Mouse (Mus musculus) embryo, embryonic 9.5 days (tissue): ENCODE data around the gene Grid1.

Experiments
- DNase-seq: peaks from one replicate; pipeline ENCODE4 v3.0.0-alpha.2; 2017; ENCODE audit errors: extremely low spot score

Grid1 gene

DNA sequence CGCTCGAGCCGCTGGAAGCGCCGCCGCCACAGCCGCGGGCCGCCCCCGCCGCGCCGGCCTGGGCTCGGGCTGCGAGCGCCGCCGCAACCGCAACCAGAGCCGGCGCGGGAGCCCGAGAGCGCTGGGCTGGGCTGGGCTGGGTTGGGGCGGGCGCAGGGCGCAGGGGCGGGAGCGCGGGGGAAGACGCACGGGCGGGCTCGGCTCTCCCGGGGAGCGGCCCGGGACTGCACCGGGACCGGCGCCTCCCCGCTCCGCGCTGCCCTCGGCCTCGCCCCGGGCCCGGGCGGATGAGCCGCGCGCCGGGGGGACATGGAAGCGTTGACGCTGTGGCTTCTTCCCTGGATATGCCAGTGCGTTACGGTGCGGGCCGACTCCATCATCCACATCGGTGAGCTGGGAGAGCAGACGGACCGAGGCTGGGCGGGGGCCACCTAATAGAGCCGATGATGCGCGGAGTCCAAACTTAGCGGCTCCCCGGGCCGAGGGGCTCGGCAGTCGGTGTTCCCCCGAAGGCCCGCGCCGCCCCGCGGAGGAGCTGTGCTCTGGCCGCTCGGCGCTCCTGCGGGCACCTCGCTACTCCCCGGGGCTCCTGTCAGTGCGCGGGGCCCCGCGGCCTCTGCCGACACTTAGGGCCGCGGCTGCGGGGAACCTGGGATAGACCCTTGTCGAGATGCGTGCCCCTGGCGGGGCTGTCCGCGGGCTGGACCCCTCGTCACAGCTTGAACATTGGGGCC is at the start of gene Grid1:
Grid1 (plus strand) TSS at position 190 of the 734 bp plus-strand sequence.
- peak; percentile 63 for DNase-seq

DNA sequence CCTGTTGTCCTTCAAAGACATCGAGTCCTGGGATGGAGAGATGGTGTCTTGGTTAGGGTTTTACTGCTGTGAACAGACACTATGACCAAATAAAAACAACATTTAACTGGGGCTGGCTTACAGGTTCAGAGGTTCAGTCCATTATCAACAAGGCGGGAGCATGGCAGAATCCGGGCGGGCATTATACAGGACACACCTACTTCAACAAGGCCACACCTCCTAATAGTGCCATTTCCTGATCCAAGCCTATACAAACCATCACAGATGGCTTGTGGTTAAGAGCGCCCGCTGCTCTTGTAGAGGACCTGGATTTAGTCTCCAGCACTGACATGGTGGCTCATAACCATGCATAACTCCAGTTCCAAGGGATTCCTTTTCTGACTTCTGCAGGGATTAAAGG is 49.4 kb upstream of the Grid1 start:
- no peak for DNase-seq

DNA sequence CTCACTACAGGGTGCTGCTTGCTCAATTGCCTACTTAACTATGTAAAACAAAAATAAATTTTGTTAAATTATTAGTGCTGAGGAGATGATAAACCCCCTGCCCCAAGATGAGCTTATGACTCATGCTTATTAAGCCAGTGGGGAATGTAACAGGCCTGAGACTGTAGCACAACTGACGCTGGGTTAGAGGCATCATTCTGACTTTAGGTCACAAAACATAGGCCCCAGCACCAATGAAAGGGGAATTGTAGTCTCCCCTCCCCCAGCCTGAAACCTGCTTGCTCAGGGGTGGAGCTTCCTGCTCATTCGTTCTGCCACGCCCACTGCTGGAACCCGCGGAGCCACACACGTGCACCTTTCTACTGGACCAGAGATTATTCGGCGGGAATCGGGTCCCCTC is 48.3 kb upstream of the Grid1 start:
- no peak for DNase-seq

DNA sequence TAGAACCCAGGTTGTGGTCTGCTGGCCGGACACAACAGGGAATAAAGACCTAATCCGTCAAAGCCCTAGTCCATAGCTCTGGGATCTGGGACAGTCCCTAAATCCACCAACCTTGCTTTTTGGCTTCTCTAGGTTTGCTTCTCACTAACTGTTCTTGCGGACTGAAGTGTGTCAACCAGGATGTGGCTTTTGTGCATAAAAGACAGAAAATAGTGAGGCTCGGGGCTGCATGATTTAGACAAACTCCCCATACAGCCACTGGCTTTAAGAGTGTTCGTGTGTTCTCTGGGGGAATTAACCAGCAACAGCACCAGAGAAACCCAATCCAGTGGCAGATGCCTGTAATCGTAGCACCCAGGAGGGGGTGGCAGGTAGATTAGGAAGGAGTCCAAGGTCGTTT is 47.8 kb upstream of the Grid1 start:
- no peak for DNase-seq

DNA sequence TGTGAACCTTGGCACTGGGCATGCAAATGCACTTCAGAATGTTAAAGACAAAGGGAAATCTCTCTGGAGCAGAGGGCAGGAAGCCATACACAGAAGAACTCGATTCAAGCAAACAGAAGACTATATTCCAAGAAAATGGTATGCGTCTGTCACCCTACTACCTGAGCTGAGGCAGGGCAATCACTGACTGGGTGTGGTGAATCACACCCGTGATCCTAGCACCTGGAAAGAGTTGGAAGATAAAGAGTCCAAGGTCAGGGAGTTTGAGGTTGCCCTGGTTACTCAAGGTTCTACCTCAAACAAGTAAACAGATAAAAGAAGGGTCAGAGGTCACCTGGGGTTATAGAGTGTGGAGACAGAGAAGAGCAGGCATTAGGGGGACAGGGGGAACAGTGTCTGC is 46.2 kb upstream of the Grid1 start:
- DNase-seq: no peak

DNA sequence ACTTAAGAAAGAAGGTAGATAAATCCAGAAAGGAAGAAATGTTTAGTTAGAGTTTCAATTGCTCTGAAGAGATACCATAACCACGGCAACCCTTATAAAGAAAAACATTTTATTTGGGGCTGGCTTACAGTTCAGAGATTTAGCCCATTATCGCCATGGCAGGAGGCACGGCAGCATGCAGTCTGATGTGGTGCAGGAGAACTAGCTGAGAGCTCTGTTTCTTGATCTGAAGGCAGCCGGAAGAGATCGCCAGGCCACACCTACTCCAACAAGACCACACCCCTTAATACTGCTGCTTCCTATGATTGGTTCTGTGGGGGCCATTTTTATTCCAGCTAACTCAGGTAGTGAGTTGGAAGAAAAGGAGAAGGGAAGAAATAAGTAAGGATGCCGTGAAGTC is 45.7 kb upstream of the Grid1 start:
- DNase-seq: no peak

DNA sequence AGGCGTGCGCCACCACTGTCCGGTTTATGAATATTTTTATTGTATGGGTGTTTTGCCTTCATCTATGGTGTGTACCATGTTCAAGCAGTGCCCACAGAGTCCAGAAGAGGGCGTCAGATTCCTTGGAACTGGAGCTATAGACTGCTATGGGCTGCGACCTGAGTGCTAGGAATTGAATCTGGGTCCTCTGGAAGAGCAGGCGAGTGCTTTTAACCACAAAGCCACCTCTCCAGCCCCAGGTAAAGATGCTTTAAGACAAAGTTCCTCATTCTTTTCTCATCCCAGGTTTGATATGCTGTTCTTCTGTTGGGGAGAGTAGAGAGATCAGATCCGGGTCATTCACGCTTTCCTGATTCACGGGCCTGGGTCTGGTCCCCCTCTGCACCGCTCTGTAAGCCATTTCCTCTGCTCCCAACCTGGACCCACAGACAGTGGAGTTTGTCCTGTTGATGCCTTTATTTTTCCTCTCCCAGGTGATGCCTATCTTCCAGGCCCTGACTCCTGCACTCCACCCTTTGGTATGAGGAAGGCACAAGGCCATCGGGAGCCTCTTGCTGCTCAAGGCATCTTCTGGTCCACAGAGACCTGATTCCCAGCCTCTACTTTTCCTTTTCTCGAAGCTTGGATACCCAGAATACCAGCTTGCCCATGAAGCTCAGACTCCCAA is 43.1 kb upstream of the Grid1 start:
- no peak for DNase-seq

DNA sequence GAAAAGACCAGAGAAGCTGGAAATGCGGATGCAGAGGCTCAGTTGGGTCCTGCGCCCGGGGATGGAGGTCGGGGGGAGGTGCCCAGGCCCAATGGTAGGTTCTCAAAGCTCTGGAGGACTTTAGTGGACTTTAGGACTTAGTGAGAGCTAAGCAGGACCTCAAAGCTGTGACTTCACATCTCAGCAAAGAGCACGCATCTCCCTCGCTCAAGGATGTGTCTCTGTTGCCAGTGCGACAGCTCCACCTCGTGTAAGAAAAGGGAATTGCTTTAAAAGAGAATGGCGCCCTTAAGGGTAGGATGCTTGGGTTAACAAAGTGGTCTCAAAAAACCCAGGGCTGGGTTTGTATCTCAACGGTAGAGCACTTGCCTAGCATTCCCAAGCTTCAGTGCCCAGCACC is 42.1 kb upstream of the Grid1 start:
- peak; percentile 83 for DNase-seq

DNA sequence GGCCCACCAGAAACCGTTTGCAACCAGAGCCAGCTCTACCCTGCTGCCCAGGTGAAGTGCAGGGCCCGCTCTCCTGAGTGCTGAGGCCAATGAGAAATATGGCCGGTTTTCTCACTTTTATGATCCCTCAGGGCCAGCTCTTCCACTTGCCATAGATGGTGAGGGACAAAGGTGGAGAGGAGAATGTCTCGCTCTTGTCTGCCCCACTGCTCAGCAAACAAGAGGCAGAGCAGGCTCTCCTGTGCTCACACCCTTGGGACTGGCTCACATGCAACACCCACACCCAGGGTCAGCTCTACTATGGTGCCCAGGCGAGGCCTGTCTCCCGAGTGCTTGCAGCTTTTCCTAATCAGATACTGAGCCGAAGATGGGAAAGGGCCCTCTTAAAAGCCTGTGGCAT is 41.1 kb upstream of the Grid1 start:
- no peak for DNase-seq

DNA sequence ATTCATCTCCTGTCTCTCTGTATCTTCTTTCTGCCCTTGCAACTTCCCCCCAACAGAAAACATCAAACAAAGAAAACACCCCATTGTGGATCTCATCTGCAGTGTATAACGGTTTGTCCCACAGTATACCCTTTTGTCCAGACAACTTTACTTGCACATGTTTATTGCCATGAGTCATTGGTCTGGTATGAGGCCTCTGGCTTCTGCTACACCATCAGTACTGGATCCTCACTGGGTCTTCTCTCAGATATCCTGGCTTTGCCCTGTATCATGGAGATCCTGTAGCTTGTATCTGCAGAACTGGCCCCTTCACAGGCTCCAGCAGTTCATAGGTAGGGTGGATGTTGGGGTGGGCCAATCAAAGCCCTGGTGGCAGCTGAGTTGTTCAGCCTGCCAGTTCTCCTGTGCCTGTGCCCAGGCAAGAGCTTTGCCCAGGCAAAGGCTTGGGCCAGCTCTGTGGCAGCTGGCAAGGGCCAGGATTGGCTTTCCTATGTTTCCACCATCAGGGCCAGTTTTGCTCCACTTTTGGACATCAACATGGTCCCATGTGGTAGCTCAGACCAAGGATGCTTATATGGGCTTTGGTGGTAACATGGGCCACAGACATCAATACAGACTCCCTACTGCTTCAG is 26.4 kb upstream of the Grid1 start:
- no peak for DNase-seq

DNA sequence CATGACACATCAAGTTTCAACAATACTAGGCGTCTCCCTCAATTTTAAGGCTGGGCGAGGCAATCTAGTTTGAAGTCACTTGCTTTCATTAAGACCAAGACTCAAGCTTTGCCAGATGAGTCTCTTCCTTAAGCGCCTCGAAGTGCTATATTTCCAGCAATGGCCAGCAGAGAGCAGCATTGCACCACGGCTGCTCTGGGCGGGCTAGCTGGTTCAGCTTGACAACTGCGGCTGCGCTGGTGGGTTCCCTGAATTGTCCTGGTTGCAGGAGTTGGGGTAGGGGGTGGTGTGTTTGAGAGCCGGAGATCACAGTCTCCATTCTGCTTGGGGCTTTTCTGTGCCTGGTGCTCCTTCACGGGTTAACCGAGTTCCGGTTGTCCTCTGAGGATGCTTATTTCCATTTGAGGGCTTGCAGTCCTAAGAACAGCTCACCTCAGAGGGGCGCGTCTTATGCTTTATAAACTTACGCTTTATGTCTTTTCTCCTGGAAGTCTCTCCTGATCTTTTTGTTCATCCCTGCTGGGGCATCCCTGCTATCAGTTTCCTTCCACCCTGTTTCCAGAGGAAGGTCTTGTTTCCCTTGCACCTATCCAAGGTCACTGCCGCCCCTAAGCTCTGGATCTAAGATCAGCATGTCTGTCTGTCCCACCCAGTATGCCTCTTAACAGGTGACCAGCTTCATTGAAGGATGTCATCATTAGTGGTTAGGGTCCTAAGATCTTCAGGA is 9.0 kb upstream of the Grid1 start:
- peak; percentile 85 for DNase-seq

DNA sequence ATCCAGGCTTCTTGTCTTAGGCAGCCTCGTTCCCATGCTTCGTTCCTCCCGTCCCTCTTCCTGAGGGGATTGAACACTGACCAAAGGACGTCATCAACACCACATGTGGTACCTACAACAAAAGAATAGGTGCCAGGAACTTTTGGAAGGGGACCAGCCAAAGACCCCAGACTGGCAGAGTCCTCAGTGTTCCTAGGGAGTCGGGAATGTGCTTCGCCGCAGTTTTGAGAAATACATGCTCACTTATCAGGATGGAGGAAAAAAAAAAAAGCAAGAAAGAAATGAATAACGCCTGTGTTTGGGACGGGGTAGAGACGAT is 8.5 kb upstream of the Grid1 start:
- DNase-seq: no peak

DNA sequence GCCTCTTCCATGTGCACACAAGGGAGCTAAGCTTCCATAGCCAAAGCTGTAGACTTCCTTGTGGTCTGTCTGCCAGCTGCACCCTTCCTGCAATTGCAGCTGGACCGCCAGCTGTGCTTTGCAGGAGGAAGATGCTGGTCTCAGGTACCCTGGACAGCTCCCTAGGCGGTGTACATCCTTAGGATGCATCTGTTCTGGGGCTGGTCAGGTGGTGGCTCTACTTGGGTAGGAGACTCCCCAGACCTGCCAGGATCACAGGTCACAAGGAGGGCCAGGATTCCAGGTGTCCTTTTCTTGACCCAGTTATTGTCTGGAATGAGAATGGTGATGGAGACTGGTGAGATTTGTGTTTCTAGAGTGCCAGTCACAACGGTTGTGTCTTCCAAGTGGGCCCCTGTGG is 3.6 kb upstream of the Grid1 start:
- DNase-seq: peak; percentile 25

DNA sequence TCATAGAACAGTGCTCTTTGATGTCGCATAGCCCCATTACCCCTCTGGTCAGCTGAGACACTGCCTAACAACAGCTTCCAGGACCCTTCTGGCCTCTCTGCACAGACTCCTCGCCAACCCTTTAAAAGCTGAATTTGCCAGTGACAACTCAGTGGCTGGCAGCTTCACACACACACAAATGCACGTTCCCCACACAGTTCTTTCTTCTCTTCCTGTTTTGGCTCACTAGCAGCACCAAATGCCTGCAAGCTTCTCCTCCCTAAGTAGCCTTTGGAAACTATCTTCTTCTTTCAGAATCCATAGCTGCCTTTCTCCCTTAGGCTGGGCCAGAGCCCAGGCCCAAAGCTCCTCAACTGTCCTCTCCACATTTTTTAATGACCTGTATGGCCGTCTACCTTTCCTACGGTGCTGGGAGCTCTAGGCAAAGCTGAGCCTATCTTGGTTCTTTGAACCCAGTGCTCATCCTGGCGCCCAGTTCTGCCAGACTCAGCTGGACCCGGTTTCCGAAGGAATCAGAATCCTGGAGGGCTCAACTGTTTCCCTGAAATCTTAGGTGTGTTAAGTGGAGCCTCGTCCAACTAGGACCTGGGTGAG is 1.4 kb upstream of the Grid1 start:
- DNase-seq: no peak

DNA sequence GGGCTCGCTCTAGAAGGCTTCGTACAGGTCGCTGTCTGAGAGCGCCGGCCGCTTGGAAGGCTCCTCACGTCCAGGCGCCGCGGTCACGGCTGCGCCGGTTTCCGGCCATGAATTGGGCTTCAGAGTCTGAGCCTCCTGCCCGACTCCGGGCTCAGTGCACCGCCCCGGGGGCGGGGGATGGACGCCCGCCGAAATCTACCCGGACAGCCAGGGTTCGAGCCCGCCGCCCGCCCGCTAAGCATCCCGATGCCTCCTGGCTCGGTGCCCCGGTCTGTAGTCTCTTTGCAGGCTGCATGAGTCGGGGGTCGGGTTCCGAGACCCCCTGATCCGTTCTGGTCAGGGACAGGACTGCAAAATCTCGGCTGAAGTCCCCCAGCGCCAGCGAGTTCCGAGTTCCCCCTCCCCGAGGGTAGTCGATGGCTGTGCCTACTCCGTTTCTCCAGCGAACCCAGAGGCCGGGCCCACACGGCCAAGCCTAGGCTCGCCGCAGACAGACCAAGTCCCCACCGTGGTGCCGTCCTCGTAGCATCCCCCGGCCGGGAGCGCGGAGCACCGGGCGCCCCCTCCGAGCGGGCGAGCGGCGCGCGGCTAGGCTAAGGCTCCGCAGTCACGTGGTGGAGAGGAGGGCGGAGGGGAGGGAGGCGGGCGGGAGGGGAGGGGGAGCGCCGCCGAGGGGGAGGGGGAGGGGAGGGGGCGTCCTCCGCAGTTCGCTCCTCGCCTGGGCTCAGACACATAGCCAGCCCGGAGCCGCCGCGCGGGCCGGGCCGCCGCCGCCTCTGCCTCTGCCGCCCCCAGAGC is 588 bp upstream of the Grid1 start:
- DNase-seq: peak; percentile 75

DNA sequence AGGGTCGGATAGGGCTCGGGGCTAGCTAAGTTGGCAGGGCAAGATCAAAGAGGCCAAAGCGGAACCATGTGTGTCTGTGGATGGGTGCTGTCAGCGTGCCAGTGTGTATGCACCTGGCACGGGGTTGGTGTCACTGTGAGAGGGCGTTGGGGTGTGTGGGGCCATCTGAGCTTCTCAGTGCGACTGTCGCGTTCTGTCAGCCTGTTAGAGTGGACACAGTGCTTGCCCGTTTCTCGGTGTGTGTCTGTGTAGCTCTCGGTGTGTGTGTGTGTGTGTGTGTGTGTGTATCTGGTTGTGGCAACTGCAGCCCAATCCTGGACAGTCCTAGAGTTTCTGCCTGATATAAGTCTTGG is 721 bp downstream of the Grid1 start:
- no peak for DNase-seq

DNA sequence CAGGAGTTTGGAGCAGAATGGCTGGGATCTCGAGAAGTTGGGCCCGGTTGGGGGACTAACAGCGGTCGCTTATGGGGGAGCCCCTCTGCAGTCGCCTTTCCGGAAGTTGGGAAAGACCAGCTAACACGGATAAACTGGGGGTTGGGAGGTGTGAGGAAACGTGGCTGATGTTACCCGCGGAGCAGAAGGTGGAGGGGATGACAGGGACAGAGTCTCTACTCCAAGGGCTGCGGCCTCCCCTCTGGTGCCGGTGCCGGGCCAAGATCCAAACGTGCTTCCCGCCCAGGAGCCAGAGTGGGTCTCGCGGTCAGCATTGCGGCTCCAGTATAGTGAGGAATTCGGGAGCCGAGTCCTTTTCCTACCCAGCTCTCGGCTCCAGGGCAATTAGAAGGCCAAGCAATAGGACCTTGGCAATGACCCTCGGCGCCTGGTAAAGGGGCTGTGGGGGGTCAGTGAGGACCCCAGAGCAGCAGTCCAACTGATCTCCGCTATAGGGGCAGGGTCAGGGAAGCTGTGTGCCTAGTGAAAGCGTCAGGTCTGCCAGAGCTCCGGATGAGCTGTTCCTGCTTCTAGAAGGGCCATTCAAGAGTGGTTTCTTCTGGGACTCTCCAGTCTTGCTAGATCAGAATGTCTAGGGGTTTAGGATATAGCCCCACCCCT is 1.4 kb downstream of the Grid1 start:
- peak; percentile 10 for DNase-seq

DNA sequence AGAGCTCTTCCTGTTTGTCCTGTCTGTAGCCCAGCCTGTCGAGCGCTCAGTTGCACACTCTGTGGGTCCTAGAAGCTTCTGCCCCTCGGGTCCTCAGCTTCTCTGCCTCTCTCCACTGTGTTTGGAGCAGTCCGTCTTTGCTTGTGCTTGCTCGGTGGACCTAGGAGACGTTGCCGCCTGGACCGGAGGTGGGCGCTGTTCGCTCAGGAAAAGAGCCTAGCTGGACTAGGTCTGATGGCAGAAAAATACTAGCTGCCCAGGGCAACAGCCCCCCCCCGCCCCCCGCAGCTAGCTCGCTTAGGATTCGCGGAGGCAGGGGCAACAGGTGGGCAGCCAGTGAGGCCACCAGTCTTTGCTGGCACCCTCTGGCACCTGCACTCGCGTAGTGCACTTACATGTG is 3.2 kb downstream of the Grid1 start:
- DNase-seq: peak; percentile 77

DNA sequence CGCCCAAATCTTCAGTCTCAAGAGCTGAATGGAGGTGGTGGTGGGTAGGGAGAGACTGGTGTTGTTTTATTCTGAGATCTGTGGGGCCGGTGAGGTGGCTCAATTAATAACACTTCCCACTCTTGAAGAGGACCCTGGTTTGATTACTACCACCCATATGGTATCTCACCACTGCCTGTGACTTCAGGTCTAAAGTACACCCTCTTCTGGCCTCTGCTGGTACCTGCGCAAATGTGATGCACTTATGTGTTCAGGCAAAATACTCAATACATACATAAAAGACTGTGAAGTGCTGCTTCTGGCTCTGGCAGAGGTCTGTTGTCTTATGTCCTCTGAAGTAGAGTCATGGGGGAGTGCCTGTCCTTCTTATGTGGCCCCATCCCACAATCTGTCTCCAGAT is 4.3 kb downstream of the Grid1 start:
- no peak for DNase-seq

DNA sequence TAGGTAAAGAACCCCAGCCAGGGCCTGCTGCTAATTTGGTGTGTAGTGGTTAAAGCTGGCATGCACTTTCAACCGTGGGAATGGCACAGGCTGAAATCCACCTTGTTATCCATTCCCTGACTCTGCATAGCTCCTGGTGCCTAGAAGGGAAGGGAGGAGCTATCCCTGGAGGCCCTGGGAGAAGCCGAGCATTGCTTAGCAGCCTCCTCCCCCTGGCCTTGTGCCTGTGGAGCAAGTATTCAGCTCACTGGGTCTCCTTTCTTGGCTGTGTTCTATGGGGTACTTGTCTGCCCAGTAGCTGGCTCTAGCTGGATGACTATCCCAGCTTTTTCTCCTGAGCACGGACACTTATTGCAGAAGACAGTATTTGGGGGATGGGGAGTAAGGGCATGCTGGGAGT is 6.0 kb downstream of the Grid1 start:
- no peak for DNase-seq

DNA sequence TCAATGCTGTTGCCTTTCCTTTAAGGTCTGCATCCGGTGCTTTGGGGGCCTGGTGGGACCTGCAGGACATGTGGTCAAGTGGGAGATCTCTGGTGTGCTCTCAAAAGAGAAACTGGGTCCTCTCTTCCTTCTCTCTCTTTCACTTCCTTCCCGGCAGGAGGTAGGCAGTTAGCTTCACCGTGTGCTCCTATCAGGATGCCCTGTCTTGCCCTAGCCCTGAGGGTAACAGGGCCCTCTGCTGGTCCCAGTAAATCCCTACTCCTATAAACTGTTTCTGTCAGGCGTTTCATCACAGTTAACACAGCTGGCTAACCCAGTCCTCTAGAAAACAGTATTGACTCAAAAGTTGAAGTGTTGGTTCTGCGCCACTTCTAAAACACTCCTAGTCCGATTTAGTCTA is 9.9 kb downstream of the Grid1 start:
- no peak for DNase-seq
